Mouse (Mus musculus): Measurements from ENCODE around the gene Tank.

Tank gene

DNA sequence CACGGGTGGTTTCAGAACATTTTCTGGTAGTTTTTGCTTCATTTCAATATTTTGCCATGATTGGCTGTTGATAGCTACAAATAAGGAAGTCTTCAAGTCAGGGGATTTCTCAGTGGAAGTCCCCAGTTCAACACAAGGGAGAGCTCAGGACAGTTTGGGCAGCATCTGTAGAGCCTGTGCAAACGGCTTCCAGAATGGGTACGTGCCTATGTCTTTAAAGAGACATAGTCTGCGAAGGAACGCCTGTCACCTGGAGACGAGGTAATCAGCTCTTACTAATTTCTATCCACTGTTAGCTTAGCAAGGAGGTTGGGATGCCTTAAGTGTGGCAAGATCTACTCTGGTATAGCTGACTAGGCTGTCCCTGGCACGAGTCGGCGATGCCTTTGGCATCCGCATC lies at the start of gene Tank:
Tank (plus strand) TSS at position 153 of the 400 bp plus-strand sequence.
- DNase-seq = no peak

DNA sequence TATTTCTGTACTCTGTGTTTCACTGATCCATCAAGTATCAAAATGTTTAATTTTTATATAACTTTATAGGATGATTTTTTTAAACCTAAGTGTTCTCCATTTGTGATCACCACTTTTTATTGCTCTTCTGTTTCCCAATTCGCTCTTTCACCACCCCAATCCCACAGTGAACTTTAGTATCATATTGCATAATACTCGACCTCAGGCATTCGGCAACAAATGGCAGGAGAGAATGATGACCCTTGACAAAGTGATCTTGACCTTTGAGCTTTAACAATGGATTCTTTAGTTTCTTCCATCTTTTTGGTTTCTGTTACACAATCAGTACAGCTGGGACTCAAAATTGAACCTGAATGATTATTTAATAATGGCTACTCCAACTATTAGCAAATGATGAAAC lies 46.1 kb upstream of the Tank start:
- no peak for DNase-seq

DNA sequence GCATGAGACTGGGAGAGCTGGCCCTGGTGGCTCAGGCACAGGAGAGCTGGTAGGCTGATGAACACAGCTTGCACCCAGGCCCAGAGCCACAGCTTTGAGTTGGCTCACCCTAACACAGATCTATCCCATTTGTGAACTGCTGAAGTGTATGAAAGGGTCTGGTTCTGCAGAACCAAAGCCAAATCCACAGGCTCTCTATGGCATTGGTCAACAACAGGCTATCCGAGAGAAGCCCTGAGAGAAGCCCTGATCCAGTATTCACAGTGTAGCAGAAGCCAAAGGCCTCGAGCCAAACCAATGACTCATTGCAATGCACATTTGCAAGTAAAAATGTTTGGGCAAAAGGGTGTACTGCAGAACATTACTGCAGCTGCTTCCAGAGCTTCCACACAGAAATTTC lies 45.3 kb upstream of the Tank start:
- no peak for DNase-seq

DNA sequence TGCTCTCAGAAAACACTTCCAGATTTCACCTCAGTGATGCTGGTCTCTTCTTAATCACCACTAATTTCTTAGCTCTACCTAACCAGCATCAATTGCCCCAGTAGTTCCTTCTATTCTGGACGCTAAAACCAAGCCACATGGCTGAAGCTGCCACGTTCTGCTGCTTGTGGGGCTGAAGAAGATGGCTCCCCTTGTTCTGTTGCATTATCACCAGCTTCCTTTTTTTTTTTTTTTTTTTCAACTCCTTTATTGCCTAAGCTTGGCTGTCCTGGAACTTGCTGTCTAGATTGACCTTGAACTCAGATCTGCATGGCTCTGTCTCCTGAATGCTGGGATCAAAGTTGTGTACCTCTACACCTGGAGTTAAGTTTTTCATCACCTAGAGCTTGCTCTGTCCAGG lies 41.5 kb upstream of the Tank start:
- no peak for DNase-seq

DNA sequence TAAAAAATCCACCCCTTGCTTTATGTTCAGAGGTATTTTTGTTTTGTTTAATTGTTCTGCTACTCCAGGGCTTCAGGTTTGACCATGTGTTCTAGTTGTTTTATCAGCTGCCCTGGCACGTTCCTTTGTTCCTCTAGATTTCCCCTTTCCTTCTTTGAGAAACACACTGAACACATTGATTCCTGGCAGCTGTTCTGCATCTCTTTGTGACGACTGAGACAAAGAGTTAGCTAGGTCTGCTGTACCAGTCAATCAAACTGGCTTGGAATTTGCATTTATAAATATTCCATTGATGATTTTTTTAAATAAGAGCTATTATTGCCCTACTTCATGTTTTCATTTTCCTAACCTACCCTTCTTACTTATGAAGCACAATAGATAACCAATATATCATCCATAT lies 39.0 kb upstream of the Tank start:
- peak; percentile 14 for DNase-seq

DNA sequence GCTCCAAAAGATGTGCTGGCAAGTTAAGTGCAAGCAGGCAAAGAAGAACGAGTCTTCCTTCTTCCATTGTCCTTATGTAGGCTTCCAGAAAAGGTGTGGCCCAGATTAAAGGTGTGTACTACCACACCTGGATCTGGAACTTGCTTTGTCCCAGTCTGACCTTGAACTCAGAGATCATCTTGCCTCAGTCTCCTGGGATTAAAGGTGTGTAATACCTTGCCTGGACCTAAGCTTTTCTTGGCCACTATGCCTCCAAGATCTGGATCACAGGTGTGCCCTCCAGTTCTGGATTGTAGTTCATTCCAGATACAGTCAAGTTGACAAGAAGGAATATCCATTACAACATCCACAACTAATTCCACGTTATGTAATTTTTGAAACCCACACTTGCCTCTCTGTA lies 36.0 kb upstream of the Tank start:
- no peak for DNase-seq

DNA sequence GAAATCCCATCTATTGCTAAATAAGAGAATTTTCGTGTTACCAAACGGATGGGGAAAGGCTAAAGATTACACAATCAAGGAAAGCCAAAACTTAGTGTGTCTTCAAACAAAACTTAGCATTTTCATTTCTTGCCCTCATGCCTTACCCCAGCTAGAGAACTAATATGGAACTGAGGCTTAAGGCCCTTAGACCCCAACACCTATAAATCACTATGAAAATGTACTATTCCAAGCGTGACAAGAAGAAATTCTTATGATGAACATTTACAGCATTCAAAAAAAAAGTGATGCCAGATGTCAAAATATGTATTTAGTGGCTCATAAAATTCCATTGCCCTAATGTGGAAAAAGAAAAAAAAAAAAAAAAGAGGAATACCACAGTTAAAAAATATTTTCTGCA lies 32.7 kb upstream of the Tank start:
- no peak for DNase-seq

DNA sequence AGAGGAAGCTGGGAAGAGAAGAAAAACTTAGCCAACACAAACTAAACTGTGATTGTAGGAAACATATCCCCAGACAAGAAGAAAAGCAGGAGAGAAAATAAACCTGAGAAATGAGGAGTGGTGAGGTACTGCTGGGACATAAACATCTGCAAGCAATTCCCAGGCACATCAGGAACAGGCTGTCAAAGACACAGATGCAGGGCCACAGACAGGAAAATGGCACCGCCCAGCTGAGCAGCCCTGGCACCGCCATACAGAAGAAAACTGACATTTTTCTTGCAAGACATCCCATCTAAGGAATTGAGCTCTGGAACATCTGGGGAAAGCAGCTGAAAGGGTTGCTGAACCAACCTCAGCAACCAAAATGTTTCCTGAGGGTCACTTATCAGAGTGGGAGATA lies 30.4 kb upstream of the Tank start:
- DNase-seq = peak; percentile 42

DNA sequence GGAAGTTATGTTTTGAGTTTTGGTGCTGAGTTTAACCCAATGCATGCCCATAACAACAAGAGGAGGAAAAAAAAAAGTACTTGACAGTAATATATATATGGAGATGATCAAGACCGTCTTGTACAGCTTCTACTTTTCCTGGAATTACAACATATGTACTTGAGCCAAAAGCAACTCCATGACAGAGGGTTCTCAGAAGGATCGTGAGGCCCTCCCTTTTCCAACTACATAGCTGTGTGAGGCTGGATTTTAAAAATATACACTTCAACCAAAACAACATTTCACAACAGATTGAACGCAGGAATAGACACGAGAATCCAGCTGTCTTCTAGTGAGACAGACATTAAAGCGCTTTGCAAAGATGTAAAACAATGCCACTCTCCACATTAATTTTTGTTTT lies 26.7 kb upstream of the Tank start:
- DNase-seq = no peak

DNA sequence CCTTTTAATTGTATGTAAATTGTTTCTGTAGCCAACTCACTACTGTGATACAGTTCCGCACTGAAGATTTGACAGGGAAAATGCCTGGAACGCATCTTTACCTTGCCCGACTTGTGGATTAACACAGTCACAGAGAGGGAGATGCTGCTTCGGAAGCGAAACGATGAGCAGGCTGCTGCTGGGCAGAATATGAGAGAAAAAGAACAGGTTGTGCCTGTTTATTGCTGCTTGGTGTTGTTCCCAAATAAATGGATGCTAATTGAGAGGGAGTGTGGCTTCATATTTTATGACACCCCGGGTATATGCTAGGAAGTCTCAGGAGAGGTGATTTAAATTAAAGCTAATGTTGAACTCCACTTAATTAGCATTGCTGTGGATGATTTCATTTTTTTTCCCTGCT lies 23.0 kb upstream of the Tank start:
- DNase-seq = no peak

DNA sequence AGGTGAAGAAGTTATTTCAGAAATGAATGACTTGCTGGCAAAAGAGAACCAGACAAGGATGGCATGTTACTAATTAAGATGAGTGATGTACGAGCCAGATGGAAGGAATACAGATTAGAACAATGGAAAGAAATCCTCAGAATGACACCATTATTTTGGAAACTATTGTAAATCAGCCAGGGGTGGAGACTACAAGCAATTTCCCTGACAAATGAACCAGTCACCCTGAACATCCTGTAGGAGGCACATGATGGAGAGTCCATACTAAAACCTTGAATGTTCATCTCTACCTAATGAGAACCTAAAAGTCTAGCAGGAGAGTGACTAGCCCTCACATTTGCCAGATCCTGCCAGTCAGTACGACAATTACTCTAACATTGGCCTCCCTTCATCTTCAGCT lies 22.6 kb upstream of the Tank start:
- DNase-seq = no peak

DNA sequence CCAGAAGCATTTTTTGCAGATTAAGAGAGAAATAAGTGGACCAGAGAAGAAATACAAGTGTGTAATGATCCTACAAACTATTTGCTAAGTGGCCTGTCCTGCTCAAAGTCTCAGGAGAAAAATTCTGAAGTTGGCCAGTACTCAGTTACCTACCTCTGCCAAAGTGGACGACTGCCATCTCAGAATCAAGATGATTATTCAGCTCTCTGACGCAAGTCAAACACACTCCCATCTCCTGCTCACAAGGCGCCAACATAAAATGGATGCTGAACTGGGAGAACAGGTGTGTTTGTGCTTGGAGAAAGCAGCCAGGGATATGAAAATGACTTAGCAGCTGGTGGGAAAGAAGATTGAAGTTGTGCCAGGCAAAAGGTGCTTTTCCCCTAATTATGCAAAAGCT lies 21.7 kb upstream of the Tank start:
- no peak for DNase-seq

DNA sequence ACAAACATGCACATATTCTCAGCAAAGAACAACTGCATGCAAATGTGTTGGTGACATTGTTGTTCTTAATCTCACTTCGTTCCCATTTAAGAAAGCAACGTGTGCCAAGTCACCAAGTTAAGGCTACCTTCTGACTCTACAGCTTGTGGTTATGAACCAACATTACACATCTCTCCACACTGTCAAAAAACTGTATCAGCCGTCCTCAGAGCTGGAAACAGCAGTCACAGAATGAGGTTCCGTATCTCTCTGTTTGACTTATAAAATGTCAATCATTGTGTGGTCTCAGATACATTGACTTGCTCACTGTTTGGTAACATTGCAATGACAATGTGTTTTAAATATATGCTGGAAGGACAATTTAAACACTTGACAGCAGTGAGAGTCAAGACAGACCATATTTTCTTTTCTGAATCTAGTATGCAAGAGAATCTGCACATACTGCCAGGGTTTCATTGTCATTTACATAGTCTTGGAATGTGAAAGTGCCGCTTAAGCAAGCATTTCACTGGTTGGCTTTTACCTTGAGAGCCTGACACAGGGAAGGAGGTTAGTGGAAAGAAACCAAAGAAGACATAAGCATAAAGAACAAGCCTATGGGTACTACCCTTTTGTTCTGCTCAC lies 20.4 kb upstream of the Tank start:
- no peak for DNase-seq

DNA sequence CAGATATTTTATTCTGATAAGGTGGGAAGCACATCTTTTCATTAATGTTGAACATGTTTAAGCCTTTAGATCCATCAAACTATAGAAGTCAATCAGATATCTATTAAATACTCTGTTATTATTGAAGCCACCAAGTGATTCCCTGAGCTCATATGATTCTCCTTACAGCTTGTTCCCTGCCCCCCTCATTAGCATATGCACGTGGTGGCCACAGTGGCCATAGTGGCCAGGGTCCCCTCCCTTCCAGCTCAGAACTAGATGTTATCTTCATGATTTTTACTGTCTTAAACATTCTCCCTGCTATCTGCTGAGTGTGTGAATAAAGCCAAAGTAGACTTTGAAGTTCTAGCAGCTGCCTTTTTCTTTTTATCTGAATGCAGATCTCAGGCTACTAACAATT lies 17.3 kb upstream of the Tank start:
- DNase-seq = no peak

DNA sequence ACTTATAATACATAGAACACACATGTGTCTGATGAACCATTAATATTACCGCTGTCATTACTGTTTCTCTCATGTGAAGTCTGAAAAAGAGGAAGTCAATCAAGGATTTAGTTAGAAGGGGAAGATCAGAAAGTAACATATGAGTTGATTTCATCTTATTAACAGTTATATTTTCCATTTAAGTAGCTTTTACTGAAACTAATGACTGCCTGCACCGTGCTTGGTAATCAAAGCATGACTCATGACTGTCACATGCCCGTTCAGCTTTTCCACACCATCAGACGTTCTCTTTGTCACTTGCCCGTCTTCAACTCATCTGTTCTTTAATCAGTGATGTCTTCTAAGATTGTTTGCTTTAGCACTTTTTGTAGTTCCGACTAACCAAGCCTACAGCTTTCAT lies 15.2 kb upstream of the Tank start:
- no peak for DNase-seq

DNA sequence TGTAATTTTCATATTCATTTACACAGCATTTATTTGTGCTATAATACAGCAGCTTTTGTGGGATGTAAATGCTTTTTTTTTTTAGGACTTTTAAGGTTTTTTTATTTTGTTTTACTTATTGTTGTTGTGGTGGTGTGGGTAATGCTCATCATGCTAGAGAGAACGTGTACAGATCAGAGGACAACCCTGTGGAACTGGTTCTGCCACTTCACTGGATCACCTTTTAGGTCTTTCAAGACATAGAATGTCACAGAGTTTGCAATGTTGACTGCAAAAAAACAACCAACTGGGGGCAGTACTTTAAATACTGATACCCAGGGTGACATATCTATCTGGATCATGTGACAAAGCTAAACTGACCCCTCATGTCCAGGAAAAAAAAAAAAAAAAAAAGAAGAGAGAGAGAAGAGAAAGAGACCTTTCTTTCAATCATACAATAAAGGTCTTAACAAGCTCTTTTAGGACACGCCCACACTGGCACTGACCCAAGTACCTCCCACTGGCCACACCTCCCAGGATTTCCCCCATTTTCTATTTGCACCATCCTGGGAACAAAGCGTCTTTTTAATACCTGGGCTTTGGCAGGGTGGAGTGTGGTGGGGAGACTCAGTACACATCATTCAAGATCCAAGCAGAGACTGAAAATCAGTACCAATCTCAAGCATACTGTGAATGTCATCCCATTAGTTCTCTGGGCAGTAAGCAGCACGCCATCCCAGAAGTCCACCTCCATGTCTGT lies 11.2 kb upstream of the Tank start:
- DNase-seq = peak; percentile 24

DNA sequence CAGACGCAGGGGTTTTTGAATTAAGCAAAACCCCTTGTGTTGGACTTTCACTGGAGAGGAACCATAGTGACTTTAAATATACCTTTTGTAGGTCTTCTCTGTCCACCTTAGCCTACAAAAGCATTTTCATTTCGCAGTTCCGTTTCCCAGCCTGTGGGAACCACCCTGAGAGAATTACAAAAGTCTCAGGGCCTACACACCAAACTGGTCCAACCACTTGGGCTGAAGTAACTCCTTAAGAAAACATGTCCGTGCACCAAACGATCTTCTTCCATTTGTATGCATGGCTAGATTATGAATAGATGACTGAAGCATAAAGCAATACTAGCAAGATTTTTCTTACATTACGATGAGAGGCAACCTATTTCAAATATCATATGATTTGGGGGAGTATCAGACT lies 9.2 kb upstream of the Tank start:
- no peak for DNase-seq

DNA sequence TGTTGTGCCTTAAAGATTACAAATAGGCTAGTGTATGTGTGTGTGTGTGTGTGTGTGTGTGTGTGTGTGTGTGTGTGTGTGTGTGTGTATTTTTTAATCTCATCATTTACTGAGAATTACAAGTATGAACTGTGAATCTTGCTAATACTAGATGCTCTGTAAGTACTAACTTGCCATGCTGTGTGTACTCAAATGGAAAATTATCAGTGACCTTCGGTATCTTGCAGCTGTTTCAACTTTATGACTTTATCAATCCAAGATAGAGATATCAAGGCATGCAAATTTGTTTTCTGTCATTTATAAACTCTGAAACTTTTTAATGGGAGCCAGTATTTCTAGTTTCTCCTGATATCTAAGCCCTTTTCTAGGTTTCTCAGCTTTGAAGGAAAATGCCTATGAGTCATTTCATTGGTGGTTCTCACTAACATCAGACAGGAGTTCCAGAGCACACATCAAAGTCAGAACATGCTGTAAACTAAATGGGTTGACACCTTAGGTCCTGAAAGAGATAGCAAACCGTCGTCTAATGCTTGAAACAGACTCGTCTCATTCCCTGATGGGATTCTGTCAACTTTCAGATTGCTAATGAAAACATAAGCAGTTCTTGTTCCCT lies 6.9 kb upstream of the Tank start:
- no peak for DNase-seq

DNA sequence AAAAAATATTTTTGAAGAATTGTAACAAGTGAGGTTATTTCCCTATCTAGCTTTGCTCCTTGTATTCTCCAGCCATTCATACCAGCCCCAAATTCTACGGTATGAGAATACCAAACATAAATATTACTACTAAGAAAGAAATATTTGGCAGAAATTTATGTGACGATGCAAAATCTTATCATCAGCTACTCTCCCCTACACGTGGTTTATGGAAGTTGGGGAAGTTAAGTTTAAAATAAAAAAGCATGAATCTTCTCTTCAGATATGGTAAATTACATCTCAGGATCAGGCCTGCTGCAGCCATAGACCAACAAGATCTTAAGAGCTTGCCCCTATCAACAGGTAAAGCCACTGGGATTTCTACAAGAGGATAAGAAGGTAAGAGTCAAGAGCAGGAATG lies 1.9 kb upstream of the Tank start:
- no peak for DNase-seq

DNA sequence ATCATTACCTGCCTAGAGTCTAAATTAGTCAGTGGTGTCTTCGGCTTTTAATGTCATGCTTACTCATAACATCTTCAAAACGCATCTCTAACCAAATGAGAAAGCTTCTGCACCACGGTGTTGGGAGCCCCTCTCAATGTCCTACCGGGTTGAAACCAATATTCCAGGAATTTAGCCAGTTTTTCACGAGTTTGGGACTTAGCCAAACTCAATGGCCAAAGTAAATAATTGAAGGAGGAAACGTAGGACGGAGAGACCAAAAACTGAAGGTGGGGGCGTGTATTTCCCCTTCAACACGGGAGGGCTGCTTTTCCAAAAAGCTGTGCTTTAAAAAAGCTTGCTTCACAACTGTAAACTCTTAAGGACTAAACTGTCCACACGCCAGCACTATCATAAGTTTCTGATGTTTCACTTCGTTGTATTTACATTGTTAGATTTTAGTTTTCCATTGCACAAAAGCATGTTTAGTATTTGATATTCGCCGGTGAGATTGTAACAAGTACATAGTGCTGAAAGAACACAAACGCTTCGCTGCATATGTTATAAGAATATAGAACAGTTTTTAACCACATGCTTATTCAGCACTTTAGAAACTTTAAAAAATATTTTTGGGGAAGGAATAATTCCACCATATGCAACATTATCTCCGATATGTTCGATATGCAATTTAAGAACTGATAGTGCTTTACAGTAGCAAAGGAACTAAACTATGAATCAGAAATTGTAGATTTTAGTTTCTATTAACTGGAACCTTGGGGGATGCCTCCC lies 1.3 kb upstream of the Tank start:
- no peak for DNase-seq

DNA sequence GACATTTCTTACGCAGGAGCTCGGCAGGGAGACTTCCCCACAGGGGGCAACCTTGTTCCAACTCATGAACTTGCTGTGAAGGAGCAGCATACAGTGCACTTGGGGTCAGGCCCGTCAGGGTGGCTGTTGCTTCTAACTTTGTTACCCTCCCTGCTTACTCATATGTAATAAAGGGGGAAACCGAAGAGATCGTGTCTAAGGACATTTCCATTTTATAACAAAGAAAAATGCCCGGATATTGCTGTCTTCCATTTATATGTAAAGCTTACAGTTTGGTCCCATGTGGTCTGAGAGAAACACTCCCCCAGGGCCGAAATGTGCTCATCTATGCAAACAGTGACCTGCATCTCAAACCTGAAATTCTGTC lies 706 bp upstream of the Tank start:
- DNase-seq = no peak

DNA sequence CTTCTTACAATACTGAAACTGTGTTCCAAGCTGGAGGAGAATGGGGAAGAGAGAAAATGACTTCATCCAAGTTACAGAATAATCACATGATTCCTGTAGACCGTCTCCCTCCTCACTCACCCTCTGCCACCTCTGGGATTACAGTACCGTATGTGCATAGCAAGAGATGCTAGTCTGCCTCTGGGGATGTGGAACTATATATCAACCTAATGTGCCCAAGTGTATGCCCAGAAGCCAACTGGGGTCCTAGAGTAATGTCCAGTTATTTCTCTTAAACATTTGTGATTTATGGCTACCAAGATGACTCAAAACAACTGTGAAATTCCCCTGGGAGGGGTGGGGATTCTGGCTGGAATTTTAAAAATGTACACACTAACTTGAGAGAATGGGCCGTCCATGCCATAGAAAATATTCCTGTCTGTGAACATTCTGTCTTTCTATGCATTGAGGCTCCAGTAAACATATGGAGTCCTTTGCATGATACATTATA lies 1.2 kb downstream of the Tank start:
- peak; percentile 53 for DNase-seq

DNA sequence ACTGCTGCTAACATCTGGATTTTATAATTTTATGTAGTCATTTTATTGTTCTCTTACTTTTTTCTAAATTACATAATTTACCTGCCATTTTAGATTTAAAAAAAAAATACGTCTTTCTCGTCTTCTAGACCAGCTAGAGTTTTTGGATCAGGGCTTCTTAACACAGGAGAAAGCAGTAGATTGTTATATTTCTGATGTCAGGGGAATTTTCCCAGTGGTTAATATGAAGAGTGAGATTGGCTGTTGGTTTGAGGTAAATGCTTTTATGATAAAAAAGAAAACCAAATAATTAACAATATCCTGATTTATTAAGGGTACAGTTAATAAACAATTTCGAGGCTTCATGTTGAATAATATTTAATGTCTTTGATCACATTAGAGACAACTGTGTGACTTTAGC lies 1.7 kb downstream of the Tank start:
- no peak for DNase-seq

DNA sequence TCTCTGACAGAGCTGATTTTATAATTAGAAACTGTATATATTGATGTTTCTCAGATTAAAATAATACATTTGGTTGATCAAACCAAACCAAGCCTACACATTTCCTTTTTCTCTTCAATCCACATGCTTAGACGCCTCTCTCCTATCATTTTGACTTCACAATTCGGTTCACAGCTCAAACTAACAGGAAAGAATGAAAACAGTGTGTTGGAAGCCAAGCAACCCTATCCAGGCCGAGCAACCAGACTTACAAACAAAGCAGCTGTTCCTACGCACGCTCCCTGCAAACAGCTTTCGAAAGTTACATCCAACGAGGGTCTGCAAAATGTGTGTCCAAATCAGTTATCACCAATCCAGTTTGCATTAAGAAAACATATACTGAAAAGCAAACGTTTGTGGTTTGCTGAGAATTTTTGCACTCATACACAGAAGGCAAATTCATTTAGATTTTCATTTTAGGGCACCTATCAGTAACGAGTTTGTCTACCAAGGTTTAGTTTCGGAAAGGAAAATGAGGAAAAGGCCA lies 2.2 kb downstream of the Tank start:
- DNase-seq = no peak
